Mouse (Mus musculus) frontal cortex, postnatal 14 days (tissue): ENCODE data around the gene Ccdc30.
A peak's percentile ranks its signal among the peaks of the same experiment; 100 is the strongest.

Experiments used
- DNase-seq, 2 experiments: peaks; one replicate each; pipeline ENCODE4 v3.0.0; 2022; ENCODE audit warnings: low spot score in 2 of 2

Gene Ccdc30

GRCm38 (mm10) chr4:119417270-119417669, 1.9 kb upstream of the Ccdc30 start:
- DNase-seq = no peak

- DNase-seq = no peak
These were observed 2.5 kb downstream of the Ccdc30 start for GRCm38 (mm10) chr4:119412791-119413190.

- no peak for DNase-seq
These were observed 3.3 kb downstream of the Ccdc30 start for GRCm38 (mm10) chr4:119411877-119412650.

GRCm38 (mm10) chr4:119403431-119403830, 11.9 kb downstream of the Ccdc30 start:
- DNase-seq = no peak

- no peak for DNase-seq
These were observed 14.4 kb downstream of the Ccdc30 start for GRCm38 (mm10) chr4:119400896-119401295.

- no peak for DNase-seq
These were observed 16.6 kb downstream of the Ccdc30 start for GRCm38 (mm10) chr4:119398751-119399150.

- DNase-seq = no peak
These were observed 25.0 kb downstream of the Ccdc30 start for GRCm38 (mm10) chr4:119390369-119390768.

GRCm38 (mm10) chr4:119389184-119389583, 26.1 kb downstream of the Ccdc30 start:
- no peak for DNase-seq

GRCm38 (mm10) chr4:119381471-119382190, 33.7 kb downstream of the Ccdc30 start:
- no peak for DNase-seq

GRCm38 (mm10) chr4:119369460-119369859, 45.9 kb downstream of the Ccdc30 start:
- no peak for DNase-seq

- DNase-seq = no peak
These were observed 48.4 kb downstream of the Ccdc30 start for GRCm38 (mm10) chr4:119366758-119367526.

- no peak for DNase-seq
These were observed 53.1 kb downstream of the Ccdc30 start for GRCm38 (mm10) chr4:119362231-119362630.

- no peak for DNase-seq
These were observed 55.9 kb downstream of the Ccdc30 start for GRCm38 (mm10) chr4:119359196-119359971.

GRCm38 (mm10) chr4:119345508-119345907, 69.8 kb downstream of the Ccdc30 start:
- DNase-seq = no peak

GRCm38 (mm10) chr4:119338861-119339361, 76.4 kb downstream of the Ccdc30 start:
- DNase-seq = peak; percentile 24 to 28

GRCm38 (mm10) chr4:119338422-119338821, 76.9 kb downstream of the Ccdc30 start:
- peak in 1 of 2 experiments; percentile 12 for DNase-seq

GRCm38 (mm10) chr4:119333487-119333886, 81.8 kb downstream of the Ccdc30 start:
- no peak for DNase-seq

GRCm38 (mm10) chr4:119320896-119321550, 94.3 kb downstream of the Ccdc30 start:
- DNase-seq = no peak

- DNase-seq = peak; percentile 90 to 94
These were observed 95.0 kb downstream of the Ccdc30 start, which contains the start of gene Ppih for GRCm38 (mm10) chr4:119320131-119320830. Gene Ppih (minus strand): TSS chr4:119320546.

GRCm38 (mm10) chr4:119313756-119314155, 101.6 kb downstream of the Ccdc30 start:
- DNase-seq = no peak
